ENCODE assay signal across 9 mouse cellular contexts in the genomic region with DNA sequence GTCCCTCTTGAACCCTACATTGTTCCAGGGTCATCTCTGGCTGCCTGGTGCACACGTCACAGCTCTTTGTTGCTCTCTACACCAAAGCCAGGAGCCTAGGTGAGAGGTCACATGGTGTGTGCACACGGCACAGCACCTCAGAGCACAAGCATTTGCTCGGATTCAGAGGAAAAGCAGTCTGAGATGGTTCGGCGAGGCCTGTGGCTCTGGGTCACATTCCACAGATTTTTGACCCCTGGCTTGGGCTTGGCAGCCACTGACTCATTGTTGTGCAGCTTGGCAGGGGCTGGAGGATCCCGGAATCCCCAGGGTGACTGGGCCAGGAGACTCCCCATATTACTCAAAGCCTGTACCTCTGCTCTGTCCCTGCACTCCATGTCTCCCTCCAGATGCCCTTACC. TPM values are rescaled to one million over a fixed set of nuclear protein-coding genes. Genes with fewer than 3 reads are reported as not detected.
DNase-seq lines count a peak whose midpoint lies in the region; ATAC-seq and TF ChIP-seq lines count a peak whose summit lies in the region.
"Had no signal": no experiment of that assay in that cellular context is flagged by ENCODE, and none has a peak within 500 bp of the region (broad histone marks: within the 10 kb centered on the region; RNA-seq: fewer than 3 reads in every experiment).

No protein-coding gene starts in this region.

- no peak for TF ChIP-seq CTCF in liver, postnatal 0 days (IDR thresholded peaks at IDR 0.05; ENCODE audit: low read depth)

- WGBS in liver, embryonic 15.5 days (ENCODE audit: insufficient replicate concordance), result 53% methylated on average over 6 of the region's 6 CpGs
- WGBS in liver, embryonic 12.5 days (ENCODE audit: insufficient replicate concordance), result 64% methylated on average over 6 of the region's 6 CpGs
- 20% methylated on average over 6 of the region's 6 CpGs for WGBS in heart, embryonic 16.5 days
- WGBS in liver, postnatal 0 days (ENCODE audit: insufficient replicate concordance), result 64% methylated on average over 6 of the region's 6 CpGs

- H3K4me1 ChIP-seq in liver, embryonic 15.5 days (replicated peaks), result peaks cover 58% of the 10 kb centered on the region
- H3K4me1 ChIP-seq in liver, embryonic 12.5 days, result peaks cover 53% of the 10 kb centered on the region
- H3K4me1 ChIP-seq in heart, embryonic 16.5 days (ENCODE audit: control insufficient read depth, insufficient read depth, low read length), result peaks cover 48% of the 10 kb centered on the region
- H3K4me1 ChIP-seq in liver, postnatal 0 days (ENCODE audit: insufficient read depth), result peaks cover 35% of the 10 kb centered on the region

- DNase-seq in embryo, embryonic 10.5 days (ENCODE audit: low spot score), result peak; percentile 79
- no peak for DNase-seq in liver, postnatal 0 days
- DNase-seq in thymus, postnatal 14 days, result no peak
- DNase-seq in natural killer cell, adult 2 months (ENCODE audit: low spot score in 2 of 2), result no peak

- H3K27ac ChIP-seq in liver, embryonic 15.5 days (replicated peaks), result 0 out of 2 replicates have a peak overlapping the region, but pooled peaks have one; percentile 3
- no peak overlapping the region for H3K27ac ChIP-seq in liver, embryonic 12.5 days
- H3K27ac ChIP-seq in heart, embryonic 16.5 days (ENCODE audit: low read length), result peak overlapping the region; percentile 49
- H3K27ac ChIP-seq in liver, postnatal 0 days (ENCODE audit: low read depth), result no peak overlapping the region
- H3K27ac ChIP-seq: hindbrain, embryonic 15.5 days had no signal

- no peak for ATAC-seq in liver, embryonic 15.5 days (ENCODE audit: insufficient read depth)
- no peak for ATAC-seq in liver, embryonic 12.5 days
- peak; percentile 76; the same call in 1 of the 2 replicates for ATAC-seq in heart, embryonic 16.5 days (replicated peaks; ENCODE audit: extremely low read depth, insufficient read depth, low FRiP score)
- ATAC-seq in liver, postnatal 0 days, result peak; percentile 61
- no peak for ATAC-seq in granulocyte monocyte progenitor cell, adult 5-6 weeks (replicated peaks; ENCODE audit: poor library complexity, severe bottlenecking)

- H3K9me3 ChIP-seq in liver, embryonic 15.5 days (replicated peaks), result no peaks in the 10 kb centered on the region
- no peaks in the 10 kb centered on the region for H3K9me3 ChIP-seq in liver, embryonic 12.5 days (replicated peaks)
- no peaks in the 10 kb centered on the region for H3K9me3 ChIP-seq in heart, embryonic 16.5 days (replicated peaks; ENCODE audit: control insufficient read depth, low read length)
- no peaks in the 10 kb centered on the region for H3K9me3 ChIP-seq in liver, postnatal 0 days (ENCODE audit: low read length)
- H3K9me3 ChIP-seq: hindbrain, embryonic 15.5 days had no signal

- TF ChIP-seq EP300 in liver, postnatal 0 days (IDR thresholded peaks at IDR 0.05; ENCODE audit: low read depth), result no peak

- no peak overlapping the region for H3K4me3 ChIP-seq in liver, embryonic 15.5 days (replicated peaks)
- no peak overlapping the region for H3K4me3 ChIP-seq in liver, embryonic 12.5 days
- no peak overlapping the region for H3K4me3 ChIP-seq in heart, embryonic 16.5 days (ENCODE audit: low read length)
- no peak overlapping the region for H3K4me3 ChIP-seq in liver, postnatal 0 days (ENCODE audit: low read depth, low read length)
- H3K4me3 ChIP-seq: hindbrain, embryonic 15.5 days had no signal

- H3K36me3 ChIP-seq in liver, embryonic 15.5 days (replicated peaks), result no peaks in the 10 kb centered on the region
- peaks cover 10% of the 10 kb centered on the region; the same call in 1 of the 2 replicates for H3K36me3 ChIP-seq in liver, embryonic 12.5 days
- 0 out of 2 replicates have a peak, but pooled peaks cover 2% of the 10 kb centered on the region for H3K36me3 ChIP-seq in heart, embryonic 16.5 days (ENCODE audit: control insufficient read depth, insufficient read depth)
- H3K36me3 ChIP-seq in liver, postnatal 0 days (replicated peaks; ENCODE audit: insufficient read depth, low read length), result peaks cover 7% of the 10 kb centered on the region; the same call in 1 of the 2 replicates
- H3K36me3 ChIP-seq: hindbrain, embryonic 15.5 days had no signal

- no peak overlapping the region for H3K9ac ChIP-seq in liver, embryonic 15.5 days
- H3K9ac ChIP-seq in liver, embryonic 12.5 days, result no peak overlapping the region
- H3K9ac ChIP-seq in heart, embryonic 16.5 days (ENCODE audit: low read length), result no peak overlapping the region; the same call in 1 of the 2 replicates
- H3K9ac ChIP-seq in liver, postnatal 0 days (replicated peaks), result no peak overlapping the region
- H3K9ac ChIP-seq: hindbrain, embryonic 15.5 days had no signal

- no peaks in the 10 kb centered on the region for H3K27me3 ChIP-seq in liver, embryonic 15.5 days
- H3K27me3 ChIP-seq in liver, embryonic 12.5 days (replicated peaks), result 0 out of 2 replicates have a peak, but pooled peaks cover 4% of the 10 kb centered on the region
- H3K27me3 ChIP-seq in heart, embryonic 16.5 days (ENCODE audit: control insufficient read depth, insufficient read depth, low read length), result no peaks in the 10 kb centered on the region
- no peaks in the 10 kb centered on the region for H3K27me3 ChIP-seq in liver, postnatal 0 days (ENCODE audit: insufficient read depth, low read length)
- H3K27me3 ChIP-seq: hindbrain, embryonic 15.5 days had no signal

- H3K4me2 ChIP-seq in liver, embryonic 15.5 days, result no peak overlapping the region
- H3K4me2 ChIP-seq in liver, embryonic 12.5 days, result no peak overlapping the region
- H3K4me2 ChIP-seq in heart, embryonic 16.5 days (ENCODE audit: low read depth, low read length), result no peak overlapping the region; the same call in 1 of the 2 replicates
- no peak overlapping the region for H3K4me2 ChIP-seq in liver, postnatal 0 days (ENCODE audit: low read depth, low read length)
- H3K4me2 ChIP-seq: hindbrain, embryonic 15.5 days had no signal

RNA-seq across cellular contexts. Expression of a gene that starts 34.8 kb away (rescaled TPM):
- polyA plus RNA-seq in liver, embryonic 15.5 days (2015; fragmentation: Nextera tagmentation; extraction: Ambion mirVana), result 36.2 and 37.3 TPM in 2 replicates
- 42.7 and 45.7 TPM in 2 replicates for polyA plus RNA-seq in liver, embryonic 12.5 days (2016; fragmentation: Nextera tagmentation; extraction: Ambion mirVana)
- polyA plus RNA-seq in heart, embryonic 16.5 days (2015; fragmentation: Nextera tagmentation; extraction: Ambion mirVana), result 66.2 and 67.9 TPM in 2 replicates
- 30.6 and 39.7 TPM in 2 replicates for polyA plus RNA-seq in liver, postnatal 0 days (2015; fragmentation: Nextera tagmentation; extraction: Ambion mirVana)
- total RNA-seq in granulocyte monocyte progenitor cell, adult 5-6 weeks (2014; fragmentation: Nextera tagmentation), result 7.3 and 24.4 TPM in 2 replicates
- 7.5 TPM in 2 replicates for total RNA-seq in granulocyte monocyte progenitor cell, adult 5-6 weeks (2017)

Comparison
In these comparisons a context has a peak if more than half of its experiments do, and no peak if none do; other contexts are left out.
1. ATAC-seq: peak in heart, embryonic 16.5 days (single experiment) and liver, postnatal 0 days (single experiment); none in liver, embryonic 15.5 days (single experiment), liver, embryonic 12.5 days (single experiment) and granulocyte monocyte progenitor cell, adult 5-6 weeks (single experiment).
2. H3K27ac ChIP-seq: peak in liver, embryonic 15.5 days (single experiment) and heart, embryonic 16.5 days (single experiment); none in liver, embryonic 12.5 days (single experiment) and liver, postnatal 0 days (single experiment).